ENCODE assay signal across 8 mouse cellular contexts in genomic region chr3:30546831-30547369, GRCm38 (mm10). TPM values are rescaled to one million over a fixed set of nuclear protein-coding genes. Genes with fewer than 3 reads are reported as not detected.
DNase-seq lines count a peak whose midpoint lies in the region; ATAC-seq lines count a peak whose summit lies in the region.

No protein-coding gene starts in this region.

- no peaks in the 10 kb centered on the region for H3K36me3 ChIP-seq in hindbrain, embryonic 16.5 days (ENCODE audit: control insufficient read depth, insufficient read depth, low read length)
- no peaks in the 10 kb centered on the region for H3K36me3 ChIP-seq in hindbrain, embryonic 13.5 days
- H3K36me3 ChIP-seq in heart, embryonic 10.5 days: no peaks in the 10 kb centered on the region
- H3K36me3 ChIP-seq in neural tube, embryonic 15.5 days: no peaks in the 10 kb centered on the region
- H3K36me3 ChIP-seq in liver, embryonic 12.5 days: no peaks in the 10 kb centered on the region

- peak; percentile 63 for ATAC-seq in hindbrain, embryonic 16.5 days
- no peak for ATAC-seq in hindbrain, embryonic 13.5 days (ENCODE audit: low FRiP score)
- no peak for ATAC-seq in neural tube, embryonic 15.5 days (ENCODE audit: low FRiP score)
- no peak for ATAC-seq in liver, embryonic 12.5 days

- 57% methylated on average over 11 of the region's 11 CpGs for WGBS in hindbrain, embryonic 16.5 days
- WGBS in hindbrain, embryonic 13.5 days: 72% methylated on average over 11 of the region's 11 CpGs
- WGBS in heart, embryonic 10.5 days: 43% methylated on average over 11 of the region's 11 CpGs
- WGBS in neural tube, embryonic 15.5 days: 74% methylated on average over 11 of the region's 11 CpGs
- 49% methylated on average over 11 of the region's 11 CpGs for WGBS in liver, embryonic 12.5 days (ENCODE audit: insufficient replicate concordance)

- H3K4me3 ChIP-seq in hindbrain, embryonic 16.5 days (ENCODE audit: low read length): no peak overlapping the region
- H3K4me3 ChIP-seq in hindbrain, embryonic 13.5 days: no peak overlapping the region
- peak overlapping the region; percentile 57 for H3K4me3 ChIP-seq in brown adipose tissue, adult 24 weeks (ENCODE audit: insufficient read depth, low read depth, low read length)
- peak overlapping the region; percentile 38 for H3K4me3 ChIP-seq in heart, embryonic 10.5 days
- H3K4me3 ChIP-seq in neural tube, embryonic 15.5 days (replicated peaks): no peak overlapping the region
- H3K4me3 ChIP-seq in liver, embryonic 12.5 days: no peak overlapping the region

- no peak overlapping the region for H3K27ac ChIP-seq in hindbrain, embryonic 16.5 days (ENCODE audit: low read depth, low read length)
- H3K27ac ChIP-seq in hindbrain, embryonic 13.5 days: no peak overlapping the region
- H3K27ac ChIP-seq in brown adipose tissue, adult 24 weeks (replicated peaks; ENCODE audit: low read depth, low read length): peak overlapping the region; percentile 96
- H3K27ac ChIP-seq in heart, embryonic 10.5 days: no peak overlapping the region; the same call in 1 of the 2 replicates
- no peak overlapping the region for H3K27ac ChIP-seq in neural tube, embryonic 15.5 days (replicated peaks)
- no peak overlapping the region for H3K27ac ChIP-seq in liver, embryonic 12.5 days

- peaks cover 2% of the 10 kb centered on the region; the same call in 1 of the 2 replicates for H3K4me1 ChIP-seq in hindbrain, embryonic 16.5 days (ENCODE audit: control insufficient read depth, insufficient read depth, low read depth, low read length)
- no peaks in the 10 kb centered on the region for H3K4me1 ChIP-seq in hindbrain, embryonic 13.5 days (replicated peaks)
- peaks cover 8% of the 10 kb centered on the region; the same call in 1 of the 2 replicates for H3K4me1 ChIP-seq in brown adipose tissue, adult 24 weeks (ENCODE audit: control insufficient read depth, insufficient read depth, insufficient read length, low read length)
- peaks cover 19% of the 10 kb centered on the region for H3K4me1 ChIP-seq in heart, embryonic 10.5 days
- peaks cover 4% of the 10 kb centered on the region; the same call in 1 of the 2 replicates for H3K4me1 ChIP-seq in neural tube, embryonic 15.5 days
- no peaks in the 10 kb centered on the region for H3K4me1 ChIP-seq in liver, embryonic 12.5 days

- H3K9me3 ChIP-seq in hindbrain, embryonic 16.5 days (ENCODE audit: control insufficient read depth, low read length): no peaks in the 10 kb centered on the region
- no peaks in the 10 kb centered on the region for H3K9me3 ChIP-seq in hindbrain, embryonic 13.5 days
- H3K9me3 ChIP-seq in heart, embryonic 10.5 days: no peaks in the 10 kb centered on the region
- H3K9me3 ChIP-seq in neural tube, embryonic 15.5 days (replicated peaks): no peaks in the 10 kb centered on the region
- no peaks in the 10 kb centered on the region for H3K9me3 ChIP-seq in liver, embryonic 12.5 days (replicated peaks)

- H3K27me3 ChIP-seq in hindbrain, embryonic 16.5 days (replicated peaks; ENCODE audit: control insufficient read depth, insufficient read depth, low read length): no peaks in the 10 kb centered on the region
- no peaks in the 10 kb centered on the region for H3K27me3 ChIP-seq in hindbrain, embryonic 13.5 days
- H3K27me3 ChIP-seq in heart, embryonic 10.5 days (ENCODE audit: insufficient read depth, poor library complexity, severe bottlenecking): no peaks in the 10 kb centered on the region
- H3K27me3 ChIP-seq in neural tube, embryonic 15.5 days (replicated peaks): no peaks in the 10 kb centered on the region
- H3K27me3 ChIP-seq in liver, embryonic 12.5 days (replicated peaks): no peaks in the 10 kb centered on the region

- H3K9ac ChIP-seq in hindbrain, embryonic 16.5 days (ENCODE audit: low read depth, low read length): no peak overlapping the region
- H3K9ac ChIP-seq in hindbrain, embryonic 13.5 days: no peak overlapping the region
- no peak overlapping the region for H3K9ac ChIP-seq in neural tube, embryonic 15.5 days (replicated peaks)
- H3K9ac ChIP-seq in liver, embryonic 12.5 days: no peak overlapping the region

- DNase-seq in heart, embryonic 10.5 days (ENCODE audit: low spot score): no peak
- peak; percentile 60 to 73 for DNase-seq in kidney, postnatal 4 days
- no peak for DNase-seq in c-Kit-positive CD71-positive TER-119-positive erythroid progenitor cells, embryonic 14.5 days (ENCODE audit: low spot score)

- peak overlapping the region; percentile 8; the same call in 1 of the 2 replicates for H3K4me2 ChIP-seq in hindbrain, embryonic 16.5 days (ENCODE audit: low read length)
- H3K4me2 ChIP-seq in hindbrain, embryonic 13.5 days: no peak overlapping the region
- peak overlapping the region; percentile 9 for H3K4me2 ChIP-seq in neural tube, embryonic 15.5 days
- no peak overlapping the region for H3K4me2 ChIP-seq in liver, embryonic 12.5 days

RNA-seq across cellular contexts. Expression of gene Mecom, which starts 0.9 kb away (rescaled TPM):
- 7.0 and 7.9 TPM in 2 replicates for polyA plus RNA-seq in hindbrain, embryonic 16.5 days (2015; fragmentation: Nextera tagmentation; extraction: Ambion mirVana)
- 12.3 and 18.4 TPM in 2 replicates for polyA plus RNA-seq in hindbrain, embryonic 13.5 days (2015; fragmentation: Nextera tagmentation; extraction: Ambion mirVana)
- 6.1 and 9.2 TPM in 2 replicates for polyA plus RNA-seq in brown adipose tissue, adult 24 weeks (2012; ENCODE audit: insufficient read depth, insufficient read length, missing spikeins)
- polyA plus RNA-seq in heart, embryonic 10.5 days (2016; fragmentation: Nextera tagmentation; extraction: Ambion mirVana): 28.4 and 40.3 TPM in 2 replicates
- 5.2 and 5.5 TPM in 2 replicates for polyA plus RNA-seq in neural tube, embryonic 15.5 days (2015; fragmentation: Nextera tagmentation; extraction: Ambion mirVana)
- polyA plus RNA-seq in liver, embryonic 12.5 days (2016; fragmentation: Nextera tagmentation; extraction: Ambion mirVana): 1.8 and 2.3 TPM in 2 replicates

RNA-seq across cellular contexts. Expression of gene Actrt3, which starts 52.8 kb away (rescaled TPM):
- polyA plus RNA-seq in hindbrain, embryonic 16.5 days (2015; fragmentation: Nextera tagmentation; extraction: Ambion mirVana): 0.90 and 0.98 TPM in 2 replicates
- polyA plus RNA-seq in hindbrain, embryonic 13.5 days (2015; fragmentation: Nextera tagmentation; extraction: Ambion mirVana): 0.25 and 0.28 TPM in 2 replicates
- not detected in 2 replicates for polyA plus RNA-seq in brown adipose tissue, adult 24 weeks (2012; ENCODE audit: insufficient read depth, insufficient read length, missing spikeins)
- polyA plus RNA-seq in heart, embryonic 10.5 days (2016; fragmentation: Nextera tagmentation; extraction: Ambion mirVana): 0.07 TPM in 1 of 2 replicates, not detected in the other
- 0.59 and 1.2 TPM in 2 replicates for polyA plus RNA-seq in neural tube, embryonic 15.5 days (2015; fragmentation: Nextera tagmentation; extraction: Ambion mirVana)
- not detected in 2 replicates for polyA plus RNA-seq in liver, embryonic 12.5 days (2016; fragmentation: Nextera tagmentation; extraction: Ambion mirVana)

RNA-seq across cellular contexts. Expression of gene Mynn, which starts 55.0 kb away (rescaled TPM):
- polyA plus RNA-seq in hindbrain, embryonic 16.5 days (2015; fragmentation: Nextera tagmentation; extraction: Ambion mirVana): 25.5 and 31.0 TPM in 2 replicates
- 34.6 and 35.0 TPM in 2 replicates for polyA plus RNA-seq in hindbrain, embryonic 13.5 days (2015; fragmentation: Nextera tagmentation; extraction: Ambion mirVana)
- polyA plus RNA-seq in brown adipose tissue, adult 24 weeks (2012; ENCODE audit: insufficient read depth, insufficient read length, missing spikeins): 7.3 and 11.2 TPM in 2 replicates
- 24.9 and 25.6 TPM in 2 replicates for polyA plus RNA-seq in heart, embryonic 10.5 days (2016; fragmentation: Nextera tagmentation; extraction: Ambion mirVana)
- polyA plus RNA-seq in neural tube, embryonic 15.5 days (2015; fragmentation: Nextera tagmentation; extraction: Ambion mirVana): 25.4 and 27.8 TPM in 2 replicates
- 15.8 and 17.2 TPM in 2 replicates for polyA plus RNA-seq in liver, embryonic 12.5 days (2016; fragmentation: Nextera tagmentation; extraction: Ambion mirVana)

Comparison
In these comparisons a context has a peak if more than half of its experiments do, and no peak if none do; other contexts are left out.
1. H3K4me2 ChIP-seq: peak in hindbrain, embryonic 16.5 days (single experiment) and neural tube, embryonic 15.5 days (single experiment); none in hindbrain, embryonic 13.5 days (single experiment) and liver, embryonic 12.5 days (single experiment).
2. H3K4me3 ChIP-seq: peak in brown adipose tissue, adult 24 weeks (single experiment) and heart, embryonic 10.5 days (single experiment); none in hindbrain, embryonic 16.5 days (single experiment), hindbrain, embryonic 13.5 days (single experiment), neural tube, embryonic 15.5 days (single experiment) and liver, embryonic 12.5 days (single experiment).
3. DNase-seq: peak in kidney, postnatal 4 days (2 of 2); none in heart, embryonic 10.5 days (single experiment) and c-Kit-positive CD71-positive TER-119-positive erythroid progenitor cells, embryonic 14.5 days (single experiment).